Mouse (Mus musculus) adrenal gland, postnatal 10 days (tissue): ENCODE measurements around the gene Ttll11. TPM values are rescaled to one million over a fixed set of nuclear protein-coding genes. Genes with fewer than 3 reads are reported as not detected.

Experiments used
- DNase-seq: peaks from one replicate; pipeline ENCODE4 v3.0.0; 2021; ENCODE audit warnings: mixed read lengths
- total RNA-seq, 2 experiments: library from RNA; stranded (reverse); gene quantifications; 2 replicates each; pipeline ENCODE4 v1.2.3; 2021

The Ttll11 gene
- total RNA-seq, 2 experiments from 2014 or later, result 0.84 to 2.2 TPM

DNA sequence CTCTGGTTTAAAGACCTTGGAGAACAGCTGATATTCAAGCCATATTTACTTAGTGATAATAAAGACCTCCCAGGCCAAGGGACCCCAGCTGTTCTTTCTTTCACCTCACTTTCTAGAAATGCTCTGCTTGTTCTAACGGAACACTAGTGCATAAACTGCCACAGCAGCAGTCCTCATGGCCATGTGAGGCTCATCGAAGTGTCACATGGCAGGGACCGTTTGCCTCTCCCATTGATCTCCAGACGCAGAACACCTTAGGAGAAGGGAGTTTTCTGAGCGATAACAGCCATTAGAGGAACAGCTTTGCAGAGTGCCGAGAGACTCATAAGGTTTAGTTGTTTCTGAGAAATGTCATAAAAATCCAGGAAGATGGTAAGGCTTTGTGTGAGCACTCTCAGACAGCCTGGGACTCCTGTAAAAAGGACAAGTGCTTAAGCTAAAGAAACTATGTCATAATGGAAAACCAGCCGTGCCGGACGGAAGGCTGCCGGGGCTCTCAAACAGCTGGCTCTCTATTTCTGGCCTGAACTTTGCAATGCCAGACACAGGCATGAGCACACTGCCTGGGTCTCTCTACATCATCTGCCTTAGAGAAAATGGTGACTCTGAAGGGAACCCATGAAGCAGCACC, 13.7 kb downstream of the Ttll11 start:
- no peak for DNase-seq

- no peak for DNase-seq
Observed at GRCm38 (mm10) chr2:35963280-35963679, 16.4 kb downstream of the Ttll11 start.

- no peak for DNase-seq
Observed at GRCm38 (mm10) chr2:35961593-35962127, 18.1 kb downstream of the Ttll11 start.

- DNase-seq, result no peak
Observed at GRCm38 (mm10) chr2:35957471-35958140, 22.1 kb downstream of the Ttll11 start.

DNA sequence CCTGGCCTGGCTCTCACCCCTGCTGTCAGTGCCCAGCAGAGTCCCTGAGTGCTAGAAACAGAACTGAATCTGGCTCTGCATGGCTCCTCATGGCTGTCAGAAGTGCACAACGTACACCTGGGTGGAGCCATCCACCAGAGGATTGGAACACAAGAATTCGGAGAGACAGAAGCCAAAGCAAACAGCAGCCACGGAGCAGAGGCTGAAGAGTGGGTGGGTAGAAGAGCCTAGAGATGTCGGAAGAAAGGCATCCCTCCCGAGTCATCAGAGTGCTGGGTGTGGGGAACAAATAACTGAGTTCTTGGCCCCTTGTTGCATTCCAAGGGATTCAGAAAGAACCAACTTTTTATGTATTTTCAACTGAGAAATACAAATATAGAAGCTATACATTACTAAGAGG, 24.5 kb downstream of the Ttll11 start:
- DNase-seq, result no peak

GRCm38 (mm10) chr2:35952187-35952958, 27.3 kb downstream of the Ttll11 start:
- DNase-seq, result no peak

GRCm38 (mm10) chr2:35944896-35945295, 34.8 kb downstream of the Ttll11 start:
- no peak for DNase-seq

- no peak for DNase-seq
Observed at GRCm38 (mm10) chr2:35942960-35943359, 36.8 kb downstream of the Ttll11 start.

- DNase-seq, result no peak
Observed at GRCm38 (mm10) chr2:35935045-35935444, 44.7 kb downstream of the Ttll11 start.

GRCm38 (mm10) chr2:35933116-35933515, 46.6 kb downstream of the Ttll11 start:
- no peak for DNase-seq

- no peak for DNase-seq
Observed at GRCm38 (mm10) chr2:35931619-35932018, 48.1 kb downstream of the Ttll11 start.

GRCm38 (mm10) chr2:35930498-35931149, 49.1 kb downstream of the Ttll11 start:
- DNase-seq, result peak; percentile 89

GRCm38 (mm10) chr2:35928133-35928532, 51.6 kb downstream of the Ttll11 start:
- no peak for DNase-seq

GRCm38 (mm10) chr2:35924947-35925346, 54.8 kb downstream of the Ttll11 start:
- peak; percentile 26 for DNase-seq

GRCm38 (mm10) chr2:35922956-35923355, 56.8 kb downstream of the Ttll11 start:
- no peak for DNase-seq

GRCm38 (mm10) chr2:35912090-35912489, 67.6 kb downstream of the Ttll11 start:
- DNase-seq, result no peak

GRCm38 (mm10) chr2:35911675-35912074, 68.0 kb downstream of the Ttll11 start:
- DNase-seq, result no peak

DNA sequence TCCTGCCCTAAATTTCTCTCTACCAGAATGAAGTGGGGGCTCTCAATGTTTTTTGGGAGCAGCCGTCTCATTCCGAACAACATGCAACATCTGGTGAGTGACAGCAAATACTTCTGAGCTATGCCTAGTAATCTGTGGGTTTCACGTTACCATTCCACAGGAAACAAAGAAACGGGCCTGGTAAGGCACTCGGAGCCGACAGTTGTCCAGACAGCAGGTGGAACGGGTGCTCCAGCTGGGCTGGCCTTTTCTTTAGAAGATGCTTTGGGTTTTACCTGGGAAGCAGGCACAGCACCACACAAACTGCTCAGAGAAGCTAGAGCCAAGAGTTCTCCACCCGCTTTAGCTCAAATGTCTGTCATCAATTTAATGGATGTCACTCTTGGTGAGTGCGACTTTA, 69.0 kb downstream of the Ttll11 start:
- DNase-seq, result no peak

- no peak for DNase-seq
Observed at GRCm38 (mm10) chr2:35909353-35909752, 70.4 kb downstream of the Ttll11 start.

GRCm38 (mm10) chr2:35907578-35907977, 72.1 kb downstream of the Ttll11 start:
- no peak for DNase-seq

DNA sequence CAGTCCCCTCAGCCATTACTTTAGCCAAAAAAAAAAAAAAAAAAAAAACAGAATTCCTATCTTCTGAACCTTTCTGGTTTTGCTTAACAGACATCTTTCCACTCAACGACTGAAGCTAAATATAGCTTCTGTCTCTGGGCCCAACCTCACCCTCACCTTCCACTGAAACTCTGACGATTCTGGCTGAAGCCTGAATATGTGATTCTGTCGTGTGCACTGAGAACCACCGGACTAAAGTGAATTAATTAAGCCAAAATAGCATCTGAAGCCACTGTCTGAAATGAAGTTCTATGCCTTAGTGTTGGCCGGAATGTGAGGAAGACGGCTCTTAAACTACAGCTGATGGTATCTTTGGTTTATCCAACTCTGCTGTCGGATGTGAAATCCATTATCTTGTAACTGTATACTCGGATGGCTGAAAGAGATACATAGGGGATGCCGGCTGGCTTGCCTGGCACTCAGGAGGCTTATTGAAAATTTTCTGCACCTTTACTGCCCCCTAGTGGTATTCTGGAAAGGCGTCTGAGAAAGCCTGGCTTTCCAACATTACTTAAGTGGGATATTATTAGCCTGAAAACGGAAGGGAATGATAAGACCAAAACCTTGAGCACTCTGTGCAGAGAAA, 73.4 kb downstream of the Ttll11 start:
- DNase-seq, result peak; percentile 72

DNA sequence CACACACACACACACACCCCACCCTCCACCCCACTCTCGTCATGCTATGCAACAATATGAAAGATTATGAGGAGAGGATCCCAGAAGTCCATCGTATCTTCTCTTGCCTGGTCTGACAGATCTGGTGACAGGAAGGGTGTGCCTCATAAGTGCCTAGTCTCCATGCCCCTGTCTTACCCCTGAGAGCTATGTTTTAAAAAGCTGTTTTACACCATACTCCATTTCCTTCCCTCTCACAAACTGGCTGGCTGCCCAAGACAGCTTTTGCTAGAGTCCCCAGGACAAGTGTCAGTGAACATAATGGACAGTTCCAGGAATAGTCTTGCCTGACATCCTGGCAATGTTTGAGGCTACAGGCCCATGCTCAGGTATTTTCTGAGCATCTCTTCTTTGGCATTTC, 78.9 kb downstream of the Ttll11 start:
- no peak for DNase-seq
